ENCODE assay signal across 8 mouse cellular contexts in the genomic region with DNA sequence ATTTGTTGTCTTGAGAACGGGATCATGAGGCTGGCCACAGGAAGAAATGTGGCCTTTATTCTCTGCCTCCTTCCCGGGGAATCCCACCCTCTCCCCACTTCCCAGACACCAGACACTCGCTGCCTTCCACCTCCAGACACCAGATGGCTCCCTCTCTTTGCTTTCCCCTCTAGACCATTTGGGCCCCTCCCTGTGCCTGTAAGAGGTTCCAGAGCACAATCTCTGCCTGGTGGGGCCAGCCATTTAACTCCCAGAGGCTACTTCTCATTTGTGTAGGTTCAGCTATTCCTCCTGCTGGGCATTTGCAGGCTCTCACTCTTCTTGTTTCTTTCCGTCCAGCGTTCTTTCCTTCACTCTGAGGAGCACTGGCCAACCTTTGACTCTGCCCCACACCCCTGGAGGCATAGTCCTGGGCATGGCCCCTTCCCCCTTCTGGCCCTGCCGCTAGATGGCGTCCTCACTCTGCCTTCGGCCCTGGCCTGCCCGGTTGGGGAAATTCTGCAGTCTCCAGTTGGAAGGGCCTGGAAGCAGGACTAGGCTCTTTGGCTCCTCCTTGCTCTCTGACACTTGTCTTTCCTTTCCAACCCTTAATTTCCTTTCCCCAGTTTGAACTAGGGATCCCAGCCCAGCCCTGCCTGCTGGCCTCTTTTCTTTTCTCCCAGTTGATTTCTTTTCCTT. TPM values are rescaled to one million over a fixed set of nuclear protein-coding genes. Genes with fewer than 3 reads are reported as not detected.
DNase-seq lines count a peak whose midpoint lies in the region; ATAC-seq and TF ChIP-seq lines count a peak whose summit lies in the region.

No protein-coding gene starts in this region.

- H3K4me1 ChIP-seq in embryonic fibroblast, embryonic 13.5 days (ENCODE audit: control insufficient read depth, insufficient read depth, low read length), result no peaks in the 10 kb centered on the region
- H3K4me1 ChIP-seq in kidney, embryonic 15.5 days, result peaks cover 22% of the 10 kb centered on the region
- H3K4me1 ChIP-seq in lung, embryonic 14.5 days (ENCODE audit: insufficient read depth), result no peaks in the 10 kb centered on the region

- 0 out of 2 replicates have a peak, but pooled peaks have one; percentile 55 for ATAC-seq in kidney, embryonic 15.5 days (replicated peaks; ENCODE audit: low FRiP score)
- no peak for ATAC-seq in lung, embryonic 14.5 days (ENCODE audit: insufficient read depth)

- TF ChIP-seq CTCF in embryonic fibroblast, embryonic 13.5 days (IDR thresholded peaks at IDR 0.05; ENCODE audit: borderline replicate concordance, insufficient read depth, low read length), result peak; percentile 31; the same call in 1 of the 2 replicates
- peak; percentile 76 for TF ChIP-seq CTCF in lung, embryonic 14.5 days (IDR thresholded peaks at IDR 0.05; ENCODE audit: low read depth)

- no peak overlapping the region for H3K4me3 ChIP-seq in embryonic fibroblast, embryonic 13.5 days (ENCODE audit: insufficient read depth, low read length)
- H3K4me3 ChIP-seq in kidney, embryonic 15.5 days (replicated peaks), result no peak overlapping the region
- no peak overlapping the region for H3K4me3 ChIP-seq in lung, embryonic 14.5 days (ENCODE audit: low read depth, low read length)

- peaks cover 81% of the 10 kb centered on the region for H3K27me3 ChIP-seq in kidney, embryonic 15.5 days
- peaks cover 45% of the 10 kb centered on the region for H3K27me3 ChIP-seq in lung, embryonic 14.5 days (ENCODE audit: insufficient read depth, low read length)

- no peak overlapping the region for H3K27ac ChIP-seq in embryonic fibroblast, embryonic 13.5 days (ENCODE audit: insufficient read depth, low read length)
- H3K27ac ChIP-seq in kidney, embryonic 15.5 days, result no peak overlapping the region
- no peak overlapping the region for H3K27ac ChIP-seq in lung, embryonic 14.5 days (ENCODE audit: low read depth)

- H3K4me2 ChIP-seq in kidney, embryonic 15.5 days, result no peak overlapping the region
- no peak overlapping the region for H3K4me2 ChIP-seq in lung, embryonic 14.5 days

- no peak overlapping the region for H3K9ac ChIP-seq in kidney, embryonic 15.5 days
- no peak overlapping the region for H3K9ac ChIP-seq in lung, embryonic 14.5 days

- WGBS in kidney, embryonic 15.5 days, result 3% methylated on average over 9 of the region's 9 CpGs
- WGBS in lung, embryonic 14.5 days, result 4% methylated on average over 9 of the region's 9 CpGs

- H3K9me3 ChIP-seq in kidney, embryonic 15.5 days (replicated peaks), result no peaks in the 10 kb centered on the region
- no peaks in the 10 kb centered on the region for H3K9me3 ChIP-seq in lung, embryonic 14.5 days (ENCODE audit: low read depth, low read length)

- H3K36me3 ChIP-seq in kidney, embryonic 15.5 days, result no peaks in the 10 kb centered on the region
- no peaks in the 10 kb centered on the region for H3K36me3 ChIP-seq in lung, embryonic 14.5 days (ENCODE audit: insufficient read depth)

- TF ChIP-seq POLR2A in embryonic fibroblast, embryonic 13.5 days (IDR thresholded peaks at IDR 0.05; ENCODE audit: low read depth, low read length), result no peak

- DNase-seq in layer of hippocampus, adult 11-12 months (ENCODE audit: low spot score), result peak; percentile 47
- DNase-seq in layer of hippocampus, adult 9-11 months, result no peak
- peak; percentile 86 to 95 for DNase-seq in adrenal gland, adult (ENCODE audit: inconsistent age in 2 of 2, low spot score in 1 of 2)
- DNase-seq in lung, embryonic 14.5 days, result peak; percentile 74
- DNase-seq in right cerebral cortex, postnatal 25 days, result peak; percentile 42
- no peak for DNase-seq in spleen, postnatal 14 days (ENCODE audit: low spot score in 2 of 2)

RNA-seq across cellular contexts. Expression of a gene that starts 2.6 kb away (rescaled TPM):
- not detected in 2 replicates for polyA plus RNA-seq in embryonic fibroblast, embryonic 13.5 days (2011; ENCODE audit: insufficient read length, low read depth, missing spikeins)
- polyA plus RNA-seq in kidney, embryonic 15.5 days (2015; fragmentation: Nextera tagmentation; extraction: Ambion mirVana), result 0.80 and 1.0 TPM in 2 replicates
- polyA plus RNA-seq in lung, embryonic 14.5 days (2014; fragmentation: Nextera tagmentation; extraction: Ambion mirVana), result 5.9 and 6.3 TPM in 2 replicates

Comparison
In these comparisons a context has a peak if more than half of its experiments do, and no peak if none do; other contexts are left out.
1. DNase-seq: peak in layer of hippocampus, adult 11-12 months (single experiment), adrenal gland, adult (2 of 2), lung, embryonic 14.5 days (single experiment) and right cerebral cortex, postnatal 25 days (single experiment); none in layer of hippocampus, adult 9-11 months (single experiment) and spleen, postnatal 14 days (0 of 2).